Mouse (Mus musculus): ENCODE data around the gene Wdr20.

The Wdr20 gene

GRCm38 (mm10) chr12:110775628-110776426 lies 38.1 kb downstream of the Wdr20 start:
- in situ Hi-C loops (cut with MboI; ENCODE audit: low sequenced_read_pairs): no loop called here

GRCm38 (mm10) chr12:110777853-110778252 lies 40.1 kb downstream of the Wdr20 start:
- in situ Hi-C loops (cut with MboI; ENCODE audit: low sequenced_read_pairs): no loop called here

- in situ Hi-C loops (cut with MboI; ENCODE audit: low sequenced_read_pairs): no loop called here
These were observed 41.6 kb downstream of the Wdr20 start for GRCm38 (mm10) chr12:110779296-110779695.

GRCm38 (mm10) chr12:110781181-110781580 lies 43.4 kb downstream of the Wdr20 start:
- in situ Hi-C loops (cut with MboI; ENCODE audit: low sequenced_read_pairs): no loop called here

- in situ Hi-C loops (cut with MboI; ENCODE audit: low sequenced_read_pairs): no loop called here
These were observed 44.5 kb downstream of the Wdr20 start for GRCm38 (mm10) chr12:110782278-110782677.

GRCm38 (mm10) chr12:110784211-110784610 lies 46.5 kb downstream of the Wdr20 start:
- in situ Hi-C loops (cut with MboI; ENCODE audit: low sequenced_read_pairs): no loop called here

GRCm38 (mm10) chr12:110786243-110786642 lies 48.5 kb downstream of the Wdr20 start:
- in situ Hi-C loops (cut with MboI; ENCODE audit: low sequenced_read_pairs): no loop called here

- in situ Hi-C loops (cut with MboI; ENCODE audit: low sequenced_read_pairs): no loop called here
These were observed 52.8 kb downstream of the Wdr20 start for GRCm38 (mm10) chr12:110790580-110790979.

- in situ Hi-C loops (cut with MboI; ENCODE audit: low sequenced_read_pairs): no loop called here
These were observed 53.3 kb downstream of the Wdr20 start for GRCm38 (mm10) chr12:110791026-110791425.

- in situ Hi-C loops (cut with MboI; ENCODE audit: low sequenced_read_pairs): no loop called here
These were observed 57.3 kb downstream of the Wdr20 start for GRCm38 (mm10) chr12:110795035-110795434.

GRCm38 (mm10) chr12:110796748-110797147 lies 59.0 kb downstream of the Wdr20 start:
- in situ Hi-C loops (cut with MboI; ENCODE audit: low sequenced_read_pairs): no loop called here

GRCm38 (mm10) chr12:110797202-110797601 lies 59.5 kb downstream of the Wdr20 start:
- in situ Hi-C loops (cut with MboI; ENCODE audit: low sequenced_read_pairs): no loop called here

- in situ Hi-C loops (cut with MboI; ENCODE audit: low sequenced_read_pairs): no loop called here
These were observed 60.2 kb downstream of the Wdr20 start for GRCm38 (mm10) chr12:110797842-110798431.

GRCm38 (mm10) chr12:110799226-110799625 lies 61.5 kb downstream of the Wdr20 start:
- in situ Hi-C loops (cut with MboI; ENCODE audit: low sequenced_read_pairs): no loop called here

- in situ Hi-C loops (cut with MboI; ENCODE audit: low sequenced_read_pairs): no loop called here
These were observed 64.2 kb downstream of the Wdr20 start for GRCm38 (mm10) chr12:110801876-110802464.

GRCm38 (mm10) chr12:110802674-110803297 lies 65.0 kb downstream of the Wdr20 start:
- in situ Hi-C loops (cut with MboI; ENCODE audit: low sequenced_read_pairs): no loop called here

- in situ Hi-C loops (cut with MboI; ENCODE audit: low sequenced_read_pairs): no loop called here
These were observed 66.5 kb downstream of the Wdr20 start for GRCm38 (mm10) chr12:110804261-110804660.

- in situ Hi-C loops (cut with MboI; ENCODE audit: low sequenced_read_pairs): no loop called here
These were observed 68.7 kb downstream of the Wdr20 start for GRCm38 (mm10) chr12:110806301-110806970.

GRCm38 (mm10) chr12:110808430-110808829 lies 70.7 kb downstream of the Wdr20 start:
- in situ Hi-C loops (cut with MboI; ENCODE audit: low sequenced_read_pairs): no loop called here

- in situ Hi-C loops (cut with MboI; ENCODE audit: low sequenced_read_pairs): no loop called here
These were observed 71.1 kb downstream of the Wdr20 start for GRCm38 (mm10) chr12:110808848-110809247.

GRCm38 (mm10) chr12:110813132-110813531 lies 75.4 kb downstream of the Wdr20 start:
- in situ Hi-C loops (cut with MboI; ENCODE audit: low sequenced_read_pairs): no loop called here

All from CH12F3 (cell line).